Mouse (Mus musculus) lung, postnatal 0 days (tissue): ENCODE measurements around the gene Tbc1d22a. TPM values are rescaled to one million over a fixed set of nuclear protein-coding genes. Genes with fewer than 3 reads are reported as not detected.

Source experiments
- ATAC-seq: fragments of 200-750 bp; cut with Nextera tagmentation; 2 replicates; pipeline ENCODE4 v1.8.0; 2017; ENCODE audit warnings: moderate library complexity
- DNase-seq: peaks from one replicate; pipeline ENCODE4 v3.0.0-alpha.2; 2016; ENCODE audit warnings: low spot score
- H3K27ac ChIP-seq: fragments of 300-500 bp; sonication (generic); 2 replicates; pipeline ENCODE4 v1.5.1; 2014; ENCODE audit warnings: antibody characterized with exemption, mild to moderate bottlenecking, low read length, mixed read lengths
- H3K27me3 ChIP-seq: fragments of 300-500 bp; sonication (generic); replicated peaks from 2 replicates; pipeline ENCODE4 v1.6.1; 2014; ENCODE audit warnings: low read length, mixed read lengths; ENCODE audit not compliant: insufficient read depth
- H3K36me3 ChIP-seq: fragments of 300-500 bp; sonication (generic); 2 replicates; pipeline ENCODE4 v1.6.1; 2014; ENCODE audit warnings: low read length, mixed read lengths; ENCODE audit not compliant: insufficient read depth
- H3K4me1 ChIP-seq: fragments of 300-500 bp; sonication (generic); 2 replicates; pipeline ENCODE4 v1.6.1; 2014; ENCODE audit warnings: antibody characterized with exemption, low read depth, low read length, mixed read lengths; ENCODE audit not compliant: insufficient read depth
- H3K4me2 ChIP-seq: fragments of 300-500 bp; sonication (generic); replicated peaks from 2 replicates; pipeline ENCODE4 v1.6.1; 2014; ENCODE audit warnings: low read depth, mild to moderate bottlenecking, low read length, moderate library complexity, mixed read lengths
- H3K4me3 ChIP-seq: fragments of 300-500 bp; sonication (generic); 2 replicates; pipeline ENCODE4 v1.5.1; 2014; ENCODE audit warnings: low read depth, low read length
- H3K9ac ChIP-seq: fragments of 300-500 bp; sonication (generic); replicated peaks from 2 replicates; pipeline ENCODE4 v1.6.1; 2014; ENCODE audit warnings: low read depth, mild to moderate bottlenecking
- H3K9me3 ChIP-seq: fragments of 300-500 bp; sonication (generic); 2 replicates; pipeline ENCODE4 v1.6.1; 2016; ENCODE audit warnings: low read length, mixed read lengths
- CTCF ChIP-seq: IDR thresholded peaks from 2 replicates; pipeline ENCODE4 v1.5.1; 2016; ENCODE audit warnings: antibody characterized with exemption, mild to moderate bottlenecking
- EP300 ChIP-seq: IDR thresholded peaks from 2 replicates; pipeline ENCODE4 v1.6.1; 2016; ENCODE audit warnings: antibody characterized with exemption, mild to moderate bottlenecking, control low read depth
- WGBS: fragments of 180-500 bp; shearing (Covaris S2); extraction: QIAGEN DNeasy Blood & Tissue Kit; methylation state at CpG from one replicate; pipeline ENCODE4 v1.1.7; 2014; 5-methylcytosine and 5-hydroxymethylcytosine counted together
- polyA plus RNA-seq: library from polyadenylated mRNA; unstranded; fragments of >200 nt; fragmentation: Nextera tagmentation; extraction: Ambion mirVana; gene quantifications from 2 replicates; pipeline ENCODE4 v1.2.1, GENCODE M21; 2015

Gene Tbc1d22a
- polyA plus RNA-seq, 1 experiment from 2014 or later: 13.1 TPM

GRCm38 (mm10) chr15:86477471-86477992 lies 263.3 kb downstream of the Tbc1d22a start:
- TF ChIP-seq EP300 (no peak), CTCF (no peak)
- Histone ChIP-seq H3K36me3 (no peaks in the 10 kb centered on the region), H3K27me3 (no peaks in the 10 kb centered on the region), H3K4me1 (no peaks in the 10 kb centered on the region), H3K9me3 (no peaks in the 10 kb centered on the region), H3K9ac (no peak overlapping the region), H3K27ac (no peak overlapping the region), H3K4me3 (no peak overlapping the region), H3K4me2 (no peak overlapping the region)
- ATAC-seq: no peak
- DNase-seq: no peak

- Histone ChIP-seq H3K36me3 (no peaks in the 10 kb centered on the region), H3K27ac (no peak overlapping the region), H3K4me2 (no peak overlapping the region), H3K4me3 (no peak overlapping the region), H3K27me3 (no peaks in the 10 kb centered on the region), H3K9me3 (no peaks in the 10 kb centered on the region), H3K4me1 (no peaks in the 10 kb centered on the region), H3K9ac (no peak overlapping the region)
- ATAC-seq (no peak), DNase-seq (no peak)
- WGBS: 69% methylated on average over 13 of the region's 13 CpGs
- TF ChIP-seq CTCF (no peak), EP300 (no peak)
Measured at GRCm38 (mm10) chr15:86478685-86479502, 264.6 kb downstream of the Tbc1d22a start.

- Histone ChIP-seq H3K9ac (no peak overlapping the region), H3K4me2 (no peak overlapping the region), H3K27ac (no peak overlapping the region), H3K9me3 (no peaks in the 10 kb centered on the region), H3K4me3 (no peak overlapping the region), H3K36me3 (no peaks in the 10 kb centered on the region), H3K4me1 (peaks cover 9% of the 10 kb centered on the region; the same call in 1 of the 2 replicates), H3K27me3 (no peaks in the 10 kb centered on the region)
- DNase-seq: peak; percentile 43
- 58% methylated on average over 5 of the region's 5 CpGs for WGBS
- peak; percentile 53 for ATAC-seq
- TF ChIP-seq EP300: no peak
- no peak for TF ChIP-seq CTCF
Measured at GRCm38 (mm10) chr15:86482362-86482761, 268.1 kb downstream of the Tbc1d22a start.

- WGBS: 39% methylated on average over 6 of the region's 6 CpGs
- TF ChIP-seq CTCF: no peak
- TF ChIP-seq EP300: no peak
Measured at GRCm38 (mm10) chr15:86485815-86486214, 271.6 kb downstream of the Tbc1d22a start.

GRCm38 (mm10) chr15:86487359-86487758 lies 273.1 kb downstream of the Tbc1d22a start:
- no peak for DNase-seq
- no peaks in the 10 kb centered on the region for H3K27me3 ChIP-seq
- peaks cover 9% of the 10 kb centered on the region; the same call in 1 of the 2 replicates for H3K4me1 ChIP-seq
- TF ChIP-seq CTCF (no peak), EP300 (no peak)
- no peak for ATAC-seq
- no peaks in the 10 kb centered on the region for H3K9me3 ChIP-seq
- 65% methylated on average over 5 of the region's 5 CpGs for WGBS
- no peak overlapping the region for H3K27ac ChIP-seq
- no peak overlapping the region for H3K4me3 ChIP-seq
- H3K9ac ChIP-seq: no peak overlapping the region
- H3K4me2 ChIP-seq: no peak overlapping the region
- H3K36me3 ChIP-seq: no peaks in the 10 kb centered on the region

More at GRCm38 (mm10) chr15:86485815-86486214, 271.6 kb downstream of the Tbc1d22a start:
- Histone ChIP-seq H3K9ac (no peak overlapping the region), H3K9me3 (no peaks in the 10 kb centered on the region), H3K27me3 (no peaks in the 10 kb centered on the region), H3K4me3 (no peak overlapping the region), H3K4me1 (peaks cover 9% of the 10 kb centered on the region; the same call in 1 of the 2 replicates), H3K27ac (no peak overlapping the region), H3K4me2 (no peak overlapping the region), H3K36me3 (no peaks in the 10 kb centered on the region)
- peak; percentile 24; the same call in 1 of the 2 replicates for ATAC-seq
- DNase-seq: peak; percentile 26

- Histone ChIP-seq H3K4me3 (no peak overlapping the region), H3K36me3 (no peaks in the 10 kb centered on the region), H3K4me2 (no peak overlapping the region), H3K9me3 (no peaks in the 10 kb centered on the region), H3K9ac (no peak overlapping the region), H3K27me3 (no peaks in the 10 kb centered on the region), H3K27ac (0 out of 2 replicates have a peak overlapping the region, but pooled peaks have one; percentile 5), H3K4me1 (peaks cover 1% of the 10 kb centered on the region; the same call in 1 of the 2 replicates)
- 63% methylated on average over 12 of the region's 12 CpGs for WGBS
- DNase-seq (peak; percentile 44), ATAC-seq (peak; percentile 81)
- TF ChIP-seq EP300 (no peak), CTCF (no peak)
Measured at GRCm38 (mm10) chr15:86491434-86492099, 277.3 kb downstream of the Tbc1d22a start.
